Mouse (Mus musculus) hindbrain, embryonic 10.5 days (tissue): Measurements from ENCODE around the gene Ndufs2. TPM values are rescaled to one million over a fixed set of nuclear protein-coding genes. Genes with fewer than 3 reads are reported as not detected.
A peak's percentile ranks its signal among the peaks of the same experiment; 100 is the strongest.
"Not testable (repeated sequence)": the region's sequence is repeated elsewhere in the genome, so short reads cannot be mapped to it uniquely, and the experiment has no call there.

ENCODE experiments used
- DNase-seq: peaks from one replicate; pipeline ENCODE4 v3.0.0-alpha.2; 2017; ENCODE audit warnings: low spot score
- H3K27ac ChIP-seq: fragments of 300-500 bp; sonication (generic); 2 replicates; pipeline ENCODE4 v1.5.1; 2016; ENCODE audit warnings: mild to moderate bottlenecking, moderate library complexity
- H3K27me3 ChIP-seq: fragments of 300-500 bp; sonication (generic); 2 replicates; pipeline ENCODE4 v1.6.1; 2016; ENCODE audit warnings: mild to moderate bottlenecking; ENCODE audit not compliant: poor library complexity, insufficient read depth, severe bottlenecking
- H3K36me3 ChIP-seq: fragments of 300-500 bp; sonication (generic); 2 replicates; pipeline ENCODE4 v1.6.1; 2016; ENCODE audit warnings: mild to moderate bottlenecking, moderate library complexity
- H3K4me1 ChIP-seq: fragments of 300-500 bp; sonication (generic); replicated peaks from 2 replicates; pipeline ENCODE4 v1.6.1; 2016; ENCODE audit warnings: mild to moderate bottlenecking
- H3K4me3 ChIP-seq: fragments of 300-500 bp; sonication (generic); 2 replicates; pipeline ENCODE4 v1.5.1; 2016; ENCODE audit warnings: mild to moderate bottlenecking, moderate library complexity
- H3K9me3 ChIP-seq: fragments of 300-500 bp; sonication (generic); 2 replicates; pipeline ENCODE4 v1.6.1; 2016; ENCODE audit warnings: mild to moderate bottlenecking, moderate library complexity
- WGBS: fragments of 180-500 bp; shearing (Covaris S2); methylation state at CpG from one replicate; pipeline ENCODE4 v1.1.7; 2016; 5-methylcytosine and 5-hydroxymethylcytosine counted together
- polyA plus RNA-seq: library from polyadenylated mRNA; unstranded; fragments of >200 nt; fragmentation: Nextera tagmentation; extraction: Ambion mirVana; gene quantifications from 2 replicates; pipeline ENCODE4 v1.2.1, GENCODE M21; 2016

The Ndufs2 gene
- polyA plus RNA-seq, 1 experiment from 2014 or later: 250 TPM

DNA sequence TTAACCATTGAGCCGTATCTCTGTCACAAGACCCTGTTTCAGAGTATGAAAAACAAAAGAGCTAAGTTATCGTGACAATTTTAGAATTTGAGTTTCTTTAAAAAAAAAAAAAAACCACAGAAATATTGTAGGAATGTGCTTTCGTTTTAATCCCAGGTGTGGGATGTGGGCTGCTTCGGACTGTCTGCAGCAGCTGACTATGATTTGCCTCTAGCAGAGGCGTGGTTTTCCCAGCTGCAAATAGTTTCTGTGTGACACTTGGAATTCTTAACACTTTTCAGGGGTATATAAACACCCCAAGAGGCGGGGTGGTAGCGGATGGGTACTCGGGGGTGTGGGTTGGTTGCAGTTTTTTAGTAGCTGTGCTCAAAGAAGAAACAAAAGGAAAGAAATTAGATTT lies 5.8 kb downstream of the Ndufs2 start:
- Histone ChIP-seq H3K9me3 (no peaks in the 10 kb centered on the region), H3K36me3 (peaks cover 51% of the 10 kb centered on the region), H3K27ac (no peak overlapping the region), H3K4me1 (peaks cover 44% of the 10 kb centered on the region), H3K4me3 (peak overlapping the region; percentile 71), H3K27me3 (no peaks in the 10 kb centered on the region)
- DNase-seq: no peak
- 93% methylated on average over 8 of the region's 8 CpGs for WGBS

DNA sequence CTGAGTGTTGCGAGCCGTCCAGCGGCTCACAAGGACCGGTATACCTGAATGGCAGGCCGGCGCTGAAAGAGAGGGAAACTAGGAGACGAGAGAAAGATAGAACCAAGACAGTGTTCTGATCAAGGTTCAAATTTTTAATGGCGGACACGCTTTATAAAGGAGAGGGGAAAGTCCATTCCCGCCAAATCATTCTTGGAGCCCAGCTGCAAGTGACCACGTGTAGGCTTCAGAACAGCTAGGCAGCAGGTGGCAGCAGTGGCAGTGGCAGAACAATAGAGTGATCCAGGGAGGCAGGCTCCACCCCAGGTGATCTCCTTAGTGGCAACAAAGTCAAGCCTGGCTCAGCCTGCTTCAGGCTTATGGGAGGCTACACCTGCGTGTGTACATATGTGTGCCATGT lies 9.2 kb downstream of the Ndufs2 start:
- H3K27ac ChIP-seq, DNase-seq, H3K4me3 ChIP-seq, H3K9me3 ChIP-seq, H3K27me3 ChIP-seq: not testable (repeated sequence)
- Histone ChIP-seq H3K4me1 (peaks cover 13% of the 10 kb centered on the region), H3K36me3 (peaks cover 85% of the 10 kb centered on the region)
- 88% methylated on average over 12 of the region's 12 CpGs for WGBS

DNA sequence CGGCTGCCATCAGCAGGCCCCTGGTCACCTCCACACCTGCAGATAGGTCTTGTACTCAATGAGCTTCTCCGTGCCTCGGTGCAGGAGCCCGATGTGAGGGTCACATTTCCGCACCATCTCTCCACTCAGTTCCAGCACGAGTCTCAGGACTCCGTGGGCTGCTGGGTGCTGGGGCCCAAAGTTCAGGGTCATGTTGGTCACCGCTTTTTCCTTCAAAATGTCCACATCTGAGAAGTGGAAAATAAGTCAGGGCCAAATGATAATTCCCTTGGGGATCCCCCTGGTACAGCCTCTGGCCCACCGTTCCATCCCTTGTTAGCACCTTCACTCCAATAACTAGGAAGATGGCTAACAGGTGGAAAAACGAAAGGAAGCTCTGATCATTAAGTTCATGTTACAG lies 10.3 kb downstream of the Ndufs2 start:
- Histone ChIP-seq H3K4me1 (peaks cover 5% of the 10 kb centered on the region), H3K27ac (no peak overlapping the region), H3K36me3 (peaks cover 95% of the 10 kb centered on the region), H3K9me3 (no peaks in the 10 kb centered on the region), H3K4me3 (no peak overlapping the region), H3K27me3 (no peaks in the 10 kb centered on the region)
- 91% methylated on average over 10 of the region's 10 CpGs for WGBS
- no peak for DNase-seq

DNA sequence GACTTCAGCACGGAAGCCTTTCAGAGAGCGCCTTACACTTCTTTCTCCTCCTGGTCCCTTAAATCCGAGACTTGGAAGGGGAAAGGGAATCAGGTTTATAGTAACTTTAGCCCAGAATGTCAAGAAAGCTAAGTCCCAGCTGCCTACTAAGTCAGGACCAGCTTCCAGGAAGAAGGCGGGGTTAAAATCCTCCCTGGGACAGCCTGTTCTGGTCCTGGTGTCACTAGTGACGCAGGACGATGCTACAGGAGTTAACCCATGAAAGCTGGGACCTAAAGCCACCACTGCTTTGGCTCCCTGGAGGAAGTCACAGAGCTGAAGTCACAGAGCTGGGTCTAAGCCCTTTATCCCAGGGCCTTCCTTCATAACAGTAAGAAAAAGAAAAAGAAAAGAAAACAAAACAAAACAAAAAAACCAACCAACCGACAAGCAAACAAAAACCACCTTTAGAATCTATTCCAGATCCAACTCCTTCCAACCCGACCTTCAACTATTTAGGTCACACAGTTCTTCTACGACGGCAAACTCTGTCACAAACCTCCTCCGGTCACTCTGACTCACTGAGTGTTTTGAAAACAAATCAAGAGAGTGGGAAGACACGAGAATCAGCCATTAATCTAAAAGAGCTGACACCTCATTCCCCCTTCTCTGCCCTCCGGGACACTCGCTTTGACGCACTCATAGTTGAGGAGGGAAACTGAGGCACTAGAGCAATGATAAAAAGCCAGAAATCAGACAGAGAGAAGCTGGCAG lies 11.0 kb downstream of the Ndufs2 start:
- Histone ChIP-seq H3K27me3 (no peaks in the 10 kb centered on the region), H3K27ac (no peak overlapping the region), H3K36me3 (peaks cover 97% of the 10 kb centered on the region), H3K4me3 (no peak overlapping the region), H3K4me1 (no peaks in the 10 kb centered on the region), H3K9me3 (no peaks in the 10 kb centered on the region)
- no peak for DNase-seq
- 79% methylated on average over 15 of the region's 15 CpGs for WGBS

DNA sequence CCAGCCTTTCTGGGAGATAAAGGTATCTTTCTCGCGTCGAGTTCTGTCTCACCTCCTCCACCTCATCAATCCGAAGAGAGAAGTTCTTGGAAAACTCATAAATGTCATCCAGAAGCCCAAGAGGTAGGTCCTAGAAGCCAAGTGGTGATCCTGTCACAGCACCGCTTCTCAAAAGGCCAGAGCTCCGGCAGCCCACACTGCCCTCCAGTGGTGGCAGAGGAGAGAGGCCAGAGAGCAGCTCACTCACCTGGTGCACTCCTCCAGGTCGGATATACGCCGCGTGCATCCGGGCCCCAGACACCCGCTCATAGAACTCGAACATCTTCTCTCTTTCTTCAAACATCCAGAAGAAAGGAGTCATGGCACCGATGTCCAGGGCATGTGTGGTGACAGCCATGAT lies 12.7 kb downstream of the Ndufs2 start:
- WGBS: 77% methylated on average over 14 of the region's 14 CpGs
- Histone ChIP-seq H3K27ac (no peak overlapping the region), H3K36me3 (peaks cover 100% of the 10 kb centered on the region), H3K27me3 (no peaks in the 10 kb centered on the region), H3K9me3 (no peaks in the 10 kb centered on the region), H3K4me3 (no peak overlapping the region), H3K4me1 (no peaks in the 10 kb centered on the region)
- peak; percentile 59 for DNase-seq

DNA sequence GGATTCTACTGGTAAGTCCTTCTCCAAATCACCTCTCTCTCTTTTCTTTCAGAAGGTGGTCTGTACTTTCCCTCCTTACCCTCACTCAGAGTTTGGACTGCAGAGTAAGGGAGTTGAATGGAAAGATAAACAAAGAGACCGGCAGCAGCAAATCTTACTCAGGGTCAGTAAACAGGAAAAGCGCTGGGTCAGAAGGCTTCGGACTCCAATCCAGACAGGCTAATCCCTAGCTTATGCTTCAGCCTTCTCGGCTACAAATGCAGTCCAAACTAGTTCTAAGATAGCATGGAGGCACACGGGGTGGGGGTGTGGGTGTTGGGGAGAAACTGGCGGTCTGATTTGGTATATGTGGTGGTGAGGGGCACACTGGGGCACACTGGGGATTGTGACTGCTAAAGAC lies 13.8 kb downstream of the Ndufs2 start:
- no peak overlapping the region for H3K4me3 ChIP-seq
- WGBS: 90% methylated on average over 6 of the region's 6 CpGs
- H3K9me3 ChIP-seq: no peaks in the 10 kb centered on the region
- H3K36me3 ChIP-seq: peaks cover 96% of the 10 kb centered on the region
- H3K4me1 ChIP-seq: no peaks in the 10 kb centered on the region
- no peak overlapping the region for H3K27ac ChIP-seq
- no peak for DNase-seq
- H3K27me3 ChIP-seq: no peaks in the 10 kb centered on the region

DNA sequence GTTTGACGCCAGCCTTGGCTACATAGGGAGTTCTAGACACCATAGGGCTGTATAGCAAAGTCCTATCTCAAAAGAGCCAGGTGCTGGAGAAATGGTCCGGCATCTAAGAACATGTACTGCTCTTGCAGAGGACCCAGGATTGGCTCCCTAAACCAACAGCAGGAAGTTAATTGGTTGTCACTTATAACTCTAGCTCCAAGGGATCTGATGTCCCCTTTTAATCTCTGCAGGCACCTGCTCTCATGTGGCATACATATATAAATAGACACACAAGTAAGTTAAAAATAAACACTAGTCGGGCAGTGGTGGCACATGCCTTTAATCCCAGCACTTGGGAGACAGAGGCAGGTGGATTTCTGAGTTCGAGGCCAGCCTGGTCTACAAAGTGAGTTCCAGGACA lies 15.4 kb downstream of the Ndufs2 start:
- H3K36me3 ChIP-seq: peaks cover 80% of the 10 kb centered on the region
- H3K4me1 ChIP-seq: peaks cover 3% of the 10 kb centered on the region; the same call in 1 of the 2 replicates
- H3K27ac ChIP-seq: no peak overlapping the region
- no peaks in the 10 kb centered on the region for H3K27me3 ChIP-seq
- 91% methylated on average over 4 of the region's 4 CpGs for WGBS
- no peak overlapping the region for H3K4me3 ChIP-seq
- DNase-seq: no peak
- no peaks in the 10 kb centered on the region for H3K9me3 ChIP-seq

DNA sequence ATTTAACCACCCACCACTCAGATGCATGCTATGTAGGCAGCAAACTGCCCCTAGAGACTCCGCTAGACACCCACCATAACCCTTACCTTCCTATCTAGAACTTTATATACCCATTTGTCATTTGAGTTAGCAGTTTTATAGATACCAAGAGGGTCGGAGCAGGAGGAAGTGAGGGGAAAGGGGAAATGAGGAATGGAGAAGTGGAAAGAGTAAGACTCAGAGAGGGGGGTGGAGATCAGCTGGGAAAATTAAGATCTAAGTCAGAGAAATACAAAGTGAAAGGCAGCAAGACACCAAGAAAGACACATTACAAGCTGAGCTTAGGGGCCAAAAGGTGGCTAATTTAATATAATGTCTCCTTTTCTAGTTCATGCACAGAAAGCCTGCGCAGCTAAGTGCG lies 16.6 kb downstream of the Ndufs2 start:
- WGBS: 95% methylated on average over 4 of the region's 4 CpGs
- no peak for DNase-seq

DNA sequence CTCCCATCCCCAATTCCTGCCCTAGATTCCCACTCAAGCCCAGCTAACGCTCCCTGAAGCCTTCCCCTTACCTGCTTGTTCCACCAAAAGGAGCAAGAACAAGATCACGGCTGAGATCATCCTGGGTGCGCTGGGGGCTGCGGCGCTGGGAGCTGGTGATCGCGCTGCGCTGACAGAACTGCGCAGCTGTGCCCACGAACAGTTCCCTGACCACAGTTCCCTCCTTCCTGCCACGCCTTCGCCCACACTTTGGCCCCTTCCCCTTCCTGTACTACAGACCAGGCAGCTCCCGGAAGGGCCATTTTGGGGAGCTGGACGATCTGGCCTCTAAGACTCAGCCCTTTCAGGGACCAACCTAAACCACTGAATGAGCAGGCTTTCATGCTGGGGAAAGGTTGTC lies 17.1 kb downstream of the Ndufs2 start, which contains the start of gene Fcer1g:
Gene Fcer1g (minus strand): TSS at position 240 of the 400 bp plus-strand sequence.
- peaks cover 63% of the 10 kb centered on the region for H3K36me3 ChIP-seq
- no peak for DNase-seq
- 94% methylated on average over 14 of the region's 14 CpGs for WGBS
- no peak within 1 kb of the TSS for H3K27ac ChIP-seq
- peaks cover 15% of the 10 kb centered on the region for H3K4me1 ChIP-seq
- H3K27me3 ChIP-seq: no peaks in the 10 kb centered on the region
- no peak within 1 kb of the TSS for H3K4me3 ChIP-seq
- H3K9me3 ChIP-seq: no peaks in the 10 kb centered on the region

More for the DNA sequence above, 16.6 kb downstream of the Ndufs2 start:
- Histone ChIP-seq H3K27ac (no peak overlapping the region), H3K9me3 (no peaks in the 10 kb centered on the region), H3K4me1 (peaks cover 15% of the 10 kb centered on the region), H3K27me3 (no peaks in the 10 kb centered on the region), H3K4me3 (no peak overlapping the region), H3K36me3 (peaks cover 67% of the 10 kb centered on the region)

DNA sequence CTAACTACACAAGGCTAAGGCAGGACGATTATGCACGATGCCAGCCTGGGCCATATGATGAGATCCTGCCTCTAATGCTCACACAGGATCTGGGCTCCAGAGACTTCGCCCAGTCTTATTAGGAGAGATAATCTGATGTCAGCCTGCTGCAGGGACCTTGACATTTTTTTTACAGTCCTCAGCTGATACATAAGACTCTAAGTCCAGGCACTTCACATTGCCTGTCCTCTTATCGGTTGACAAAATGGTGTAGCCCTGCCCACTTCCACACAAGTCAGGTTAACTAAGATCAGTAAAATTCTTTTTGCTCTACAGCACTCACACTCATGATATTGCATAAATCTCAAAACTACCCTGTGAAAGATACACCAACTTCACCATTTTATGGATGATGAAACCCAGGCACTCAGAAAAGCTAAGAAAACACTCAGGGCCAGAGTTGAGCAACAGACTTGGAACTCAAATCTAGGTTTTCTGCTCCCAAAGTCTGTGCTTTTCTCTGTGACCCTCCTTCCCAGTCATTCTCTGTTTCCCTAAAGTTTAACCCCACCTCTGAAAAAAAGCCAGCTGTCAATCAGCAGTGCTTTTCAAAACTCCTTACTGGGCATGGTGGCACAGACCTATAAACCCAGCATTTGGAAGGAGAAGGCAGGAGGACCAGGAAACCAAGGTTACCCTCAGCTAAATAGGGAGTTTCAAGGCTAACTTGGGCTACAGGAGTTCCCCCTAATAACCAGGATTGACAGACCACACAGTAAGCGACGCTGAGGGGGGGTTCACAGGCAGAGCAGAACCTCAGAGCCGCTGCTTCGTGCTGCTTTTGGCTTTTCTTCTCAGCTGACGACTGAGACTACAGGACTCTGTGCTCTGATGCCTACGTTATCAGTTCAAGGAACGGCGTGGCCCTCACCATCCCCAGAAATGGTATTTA lies 18.1 kb downstream of the Ndufs2 start:
- Histone ChIP-seq H3K27ac (no peak overlapping the region), H3K27me3 (no peaks in the 10 kb centered on the region), H3K4me1 (peaks cover 15% of the 10 kb centered on the region), H3K9me3 (no peaks in the 10 kb centered on the region), H3K4me3 (no peak overlapping the region), H3K36me3 (peaks cover 52% of the 10 kb centered on the region)
- no peak for DNase-seq
- WGBS: 84% methylated on average over 12 of the region's 12 CpGs

DNA sequence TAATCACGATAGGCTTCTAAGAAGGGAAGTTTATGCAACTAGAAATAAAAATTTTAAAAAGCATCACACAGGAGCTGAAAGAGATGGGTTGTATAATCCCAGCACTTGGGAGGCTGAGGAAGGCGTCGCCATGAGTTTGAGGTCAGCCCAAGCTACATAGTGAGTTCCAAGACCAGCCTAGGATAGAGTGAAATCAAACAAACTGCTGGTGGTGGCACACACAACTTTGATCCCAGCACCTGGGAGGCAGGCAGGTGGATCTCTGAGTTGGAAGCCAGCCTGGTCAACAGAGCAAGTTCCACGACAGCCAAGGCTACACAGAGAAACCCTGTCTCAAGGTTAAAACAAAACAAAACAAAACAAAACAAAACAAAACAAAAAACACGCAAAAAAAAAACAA lies 18.8 kb downstream of the Ndufs2 start:
- H3K9me3 ChIP-seq: no peaks in the 10 kb centered on the region
- no peak overlapping the region for H3K27ac ChIP-seq
- no peak overlapping the region for H3K4me3 ChIP-seq
- H3K36me3 ChIP-seq: peaks cover 45% of the 10 kb centered on the region
- no peaks in the 10 kb centered on the region for H3K27me3 ChIP-seq
- WGBS: 87% methylated on average over 5 of the region's 5 CpGs
- DNase-seq: no peak
- peaks cover 15% of the 10 kb centered on the region for H3K4me1 ChIP-seq

DNA sequence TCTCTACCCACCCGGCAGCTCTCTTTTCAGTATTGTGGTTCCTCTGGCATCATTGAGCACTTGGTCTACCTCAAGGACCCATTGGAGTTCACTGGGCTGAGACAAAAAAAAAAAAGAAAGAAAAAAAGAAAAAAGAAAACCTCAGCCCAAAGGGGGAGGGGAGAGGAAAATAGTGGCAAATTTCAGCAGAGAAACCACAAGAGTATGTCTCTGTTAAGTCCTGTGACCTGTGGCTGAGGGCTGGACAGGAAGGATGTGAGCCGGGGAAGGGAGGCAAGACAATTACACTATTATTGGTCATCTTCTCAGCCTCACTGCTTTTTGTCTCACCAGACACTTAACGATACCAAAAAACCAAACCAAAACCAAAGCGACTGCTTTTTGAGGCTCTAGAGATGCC lies 19.3 kb downstream of the Ndufs2 start:
- Histone ChIP-seq H3K4me1 (peaks cover 15% of the 10 kb centered on the region), H3K9me3 (no peaks in the 10 kb centered on the region), H3K36me3 (peaks cover 40% of the 10 kb centered on the region), H3K27me3 (no peaks in the 10 kb centered on the region), H3K27ac (no peak overlapping the region), H3K4me3 (no peak overlapping the region)
- WGBS: 75% methylated on average over 4 of the region's 4 CpGs
- DNase-seq: no peak

DNA sequence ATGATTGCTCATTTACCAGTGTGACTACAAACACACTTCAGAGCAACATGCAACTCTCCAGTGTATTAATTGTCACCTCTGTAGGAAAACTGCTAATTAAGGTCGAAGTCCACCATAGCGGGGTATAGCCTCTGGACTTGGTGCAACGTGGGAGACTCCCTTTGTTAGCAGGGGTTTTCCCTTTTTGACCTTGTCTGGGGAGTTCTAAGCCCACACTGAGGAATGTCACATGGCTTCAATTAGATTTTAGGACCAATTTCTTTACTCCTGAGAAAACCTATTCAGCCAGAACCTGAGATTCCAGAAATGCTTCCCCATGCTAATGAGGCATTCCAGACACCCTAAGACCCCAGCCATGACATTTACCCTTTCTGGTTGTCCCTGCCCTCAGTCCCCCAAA lies 21.0 kb downstream of the Ndufs2 start:
- WGBS: 51% methylated on average over 3 of the region's 3 CpGs
- H3K36me3 ChIP-seq: peaks cover 24% of the 10 kb centered on the region
- 0 out of 2 replicates have a peak, but pooled peaks cover under 1% of the 10 kb centered on the region for H3K27me3 ChIP-seq
- DNase-seq: no peak
- peak overlapping the region; percentile 29; the same call in 1 of the 2 replicates for H3K27ac ChIP-seq
- no peak overlapping the region for H3K4me3 ChIP-seq
- H3K4me1 ChIP-seq: peaks cover 19% of the 10 kb centered on the region
- no peaks in the 10 kb centered on the region for H3K9me3 ChIP-seq
